Comparison of ENCODE assay signal across 8 mouse cellular contexts in genomic region chr15:98893940-98894745, GRCm38 (mm10). TPM values are rescaled to one million over a fixed set of nuclear protein-coding genes. Genes with fewer than 3 reads are reported as not detected.
DNase-seq lines count a peak whose midpoint lies in the region; ATAC-seq and TF ChIP-seq lines count a peak whose summit lies in the region.

Gene Rhebl1 (minus strand): TSS chr15:98894540.

- H3K4me3 ChIP-seq in heart, embryonic 15.5 days: peak within 1 kb of the TSS; percentile 55
- peak within 1 kb of the TSS; percentile 63 for H3K4me3 ChIP-seq in midbrain, embryonic 10.5 days
- peak within 1 kb of the TSS; percentile 53 for H3K4me3 ChIP-seq in stomach, postnatal 0 days (ENCODE audit: low read depth, low read length)

- no peak for TF ChIP-seq CTCF in stomach, postnatal 0 days (IDR thresholded peaks at IDR 0.05; ENCODE audit: low read depth)

- WGBS in heart, embryonic 15.5 days: under 1% methylated on average over 77 of the region's 77 CpGs
- under 1% methylated on average over 77 of the region's 77 CpGs for WGBS in midbrain, embryonic 10.5 days
- WGBS in stomach, postnatal 0 days: under 1% methylated on average over 77 of the region's 77 CpGs

- intact Hi-C loops in left cerebral cortex, postnatal 36 days (cut with DNase I): loop anchor here (2.0 kb wide), 2 partner anchors 35 to 99 kb away; no protein-coding TSS in a partner anchor

- H3K9ac ChIP-seq in heart, embryonic 15.5 days: peak within 1 kb of the TSS; percentile 51
- peak within 1 kb of the TSS; percentile 51 for H3K9ac ChIP-seq in stomach, postnatal 0 days (ENCODE audit: low read length)

- H3K4me1 ChIP-seq in heart, embryonic 15.5 days (replicated peaks): peaks cover 57% of the 10 kb centered on the region
- peaks cover 58% of the 10 kb centered on the region for H3K4me1 ChIP-seq in midbrain, embryonic 10.5 days
- 0 out of 2 replicates have a peak, but pooled peaks cover 5% of the 10 kb centered on the region for H3K4me1 ChIP-seq in stomach, postnatal 0 days (replicated peaks; ENCODE audit: control insufficient read depth, insufficient read depth)

- H3K36me3 ChIP-seq in heart, embryonic 15.5 days: no peaks in the 10 kb centered on the region
- no peaks in the 10 kb centered on the region for H3K36me3 ChIP-seq in midbrain, embryonic 10.5 days
- no peaks in the 10 kb centered on the region for H3K36me3 ChIP-seq in stomach, postnatal 0 days (ENCODE audit: control insufficient read depth, insufficient read depth, low read length)

- DNase-seq in frontal cortex, adult 2 months (ENCODE audit: extremely low spot score in 1 of 2, low spot score in 1 of 2): no peak
- no peak for DNase-seq in frontal cortex, postnatal 14 days (ENCODE audit: low spot score in 2 of 2)
- peak; percentile 60 for DNase-seq in CD4-positive, CD25-positive, alpha-beta regulatory T cell, adult 2 months (ENCODE audit: low read depth, low spot score)
- peak; percentile 43 to 55 for DNase-seq in cerebellum, postnatal 14 days
- peak; percentile 49 to 59 for DNase-seq in left cerebral cortex, postnatal 36 days (ENCODE audit: low spot score in 2 of 2)
- DNase-seq in midbrain, embryonic 10.5 days (ENCODE audit: low spot score): peak; percentile 66
- DNase-seq in stomach, postnatal 0 days (ENCODE audit: low spot score): peak; percentile 55

- no peak for TF ChIP-seq EP300 in stomach, postnatal 0 days (optimal IDR thresholded peaks at IDR 0.05)

- H3K27me3 ChIP-seq in heart, embryonic 15.5 days: peaks cover 65% of the 10 kb centered on the region
- H3K27me3 ChIP-seq in midbrain, embryonic 10.5 days (ENCODE audit: low read depth, poor library complexity, severe bottlenecking): peaks cover 88% of the 10 kb centered on the region
- peaks cover 10% of the 10 kb centered on the region for H3K27me3 ChIP-seq in stomach, postnatal 0 days (ENCODE audit: control insufficient read depth, insufficient read depth, low read length)

- H3K27ac ChIP-seq in heart, embryonic 15.5 days: no peak within 1 kb of the TSS
- H3K27ac ChIP-seq in midbrain, embryonic 10.5 days (replicated peaks): peak within 1 kb of the TSS; percentile 84
- H3K27ac ChIP-seq in stomach, postnatal 0 days (replicated peaks): no peak within 1 kb of the TSS

- H3K4me2 ChIP-seq in heart, embryonic 15.5 days: peak within 1 kb of the TSS; percentile 95
- H3K4me2 ChIP-seq in stomach, postnatal 0 days (replicated peaks; ENCODE audit: low read depth): peak within 1 kb of the TSS; percentile 90

- H3K9me3 ChIP-seq in heart, embryonic 15.5 days (replicated peaks): no peaks in the 10 kb centered on the region
- no peaks in the 10 kb centered on the region for H3K9me3 ChIP-seq in midbrain, embryonic 10.5 days (replicated peaks)
- no peaks in the 10 kb centered on the region for H3K9me3 ChIP-seq in stomach, postnatal 0 days (ENCODE audit: control insufficient read depth, low read length)

- ATAC-seq in heart, embryonic 15.5 days (replicated peaks; ENCODE audit: insufficient number of reproducible peaks, insufficient read depth, low FRiP score, low read depth): 0 out of 2 replicates have a peak, but pooled peaks have one; percentile 10
- 0 out of 2 replicates have a peak, but pooled peaks have one; percentile 15 for ATAC-seq in stomach, postnatal 0 days (ENCODE audit: low FRiP score, low TSS enrichment)

RNA-seq across cellular contexts. Expression of gene Rhebl1, which starts in this region (rescaled TPM):
- polyA plus RNA-seq in frontal cortex, adult 2 months (2012; rRNA removed): 17.6 and 19.2 TPM in 2 replicates
- polyA plus RNA-seq in heart, embryonic 15.5 days (2015; fragmentation: Nextera tagmentation; extraction: Ambion mirVana): 5.9 and 6.7 TPM in 2 replicates
- total RNA-seq in left cerebral cortex, postnatal 36 days (2021): 10 to 100 TPM in 1 of 2 experiments, 1 to 10 TPM in 1; 9.0 to 10.5 TPM
- polyA plus RNA-seq in midbrain, embryonic 10.5 days (2016; fragmentation: Nextera tagmentation; extraction: Ambion mirVana): 19.3 and 23.9 TPM in 2 replicates
- 3.9 and 4.1 TPM in 2 replicates for polyA plus RNA-seq in stomach, postnatal 0 days (2015; fragmentation: Nextera tagmentation; extraction: Ambion mirVana)

Comparison
In these comparisons a context has a peak if more than half of its experiments do, and no peak if none do; other contexts are left out.
1. DNase-seq: peak in CD4-positive, CD25-positive, alpha-beta regulatory T cell, adult 2 months (single experiment), cerebellum, postnatal 14 days (2 of 2), left cerebral cortex, postnatal 36 days (2 of 2), midbrain, embryonic 10.5 days (single experiment) and stomach, postnatal 0 days (single experiment); none in frontal cortex, adult 2 months (0 of 2) and frontal cortex, postnatal 14 days (0 of 2).
2. Peak in every context shown above with its lines, with median percentiles within 50 percentile points of each other: H3K4me3 ChIP-seq.